Mouse (Mus musculus): ENCODE results near the gene Tfpi. TPM values are rescaled to one million over a fixed set of nuclear protein-coding genes. Genes with fewer than 3 reads are reported as not detected.
"Not testable (repeated sequence)": the region's sequence is repeated elsewhere in the genome, so short reads cannot be mapped to it uniquely, and the experiment has no call there.

Tfpi gene
- polyA plus RNA-seq (2016; fragmentation: Nextera tagmentation; extraction: Ambion mirVana) = 23.0 and 24.2 TPM in 2 replicates

DNA sequence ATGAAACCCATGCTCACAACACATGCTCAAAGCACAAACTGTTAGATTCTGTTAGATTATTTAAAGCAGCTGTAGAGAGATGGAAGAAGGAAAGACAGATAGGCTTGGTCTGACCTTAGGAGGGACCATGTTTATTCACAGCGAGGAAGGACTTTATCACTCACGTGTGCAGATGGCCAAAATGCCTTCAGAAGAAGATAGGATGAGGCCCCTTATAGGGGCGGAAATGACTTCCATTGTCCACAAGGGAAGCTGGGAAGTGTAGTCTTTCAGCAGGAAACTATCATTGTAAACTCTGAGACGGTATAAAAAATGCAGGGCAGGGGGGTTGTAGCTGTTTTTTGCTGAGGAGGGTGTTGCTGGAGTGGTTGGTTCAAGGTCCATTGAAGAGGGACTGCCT is at the start of gene Tfpi:
Gene Tfpi, minus strand, starts transcription at position 199 of the 400 bp plus-strand sequence.
- ATAC-seq (ENCODE audit: low FRiP score, low read depth) = no peak
- Histone ChIP-seq H3K9me3 (no peaks in the 10 kb centered on the region), H3K4me3 (no peak within 1 kb of the TSS), H3K27me3 (replicated peaks) (no peaks in the 10 kb centered on the region), H3K4me1 (peaks cover 5% of the 10 kb centered on the region; the same call in 1 of the 2 replicates), H3K9ac (0 out of 2 replicates have a peak within 1 kb of the TSS, but pooled peaks have one; percentile 13), H3K36me3 (no peaks in the 10 kb centered on the region), H3K27ac (no peak within 1 kb of the TSS), H3K4me2 (replicated peaks) (peak within 1 kb of the TSS; percentile 41)
- whole genome bisulfite sequencing = 62% methylated on average over 4 of the region's 4 CpGs

GRCm38 (mm10) chr2:84526221-84526620 is 49.6 kb upstream of the Tfpi start:
- H3K9me3 ChIP-seq = no peaks in the 10 kb centered on the region
- H3K27ac ChIP-seq = no peak overlapping the region
- H3K36me3 ChIP-seq = no peaks in the 10 kb centered on the region
- H3K4me3 ChIP-seq = no peak overlapping the region
- no peak overlapping the region for H3K9ac ChIP-seq
- no peaks in the 10 kb centered on the region for H3K27me3 ChIP-seq (replicated peaks)
- no peak for ATAC-seq (ENCODE audit: low FRiP score, low read depth)
- WGBS = 82% methylated on average over 7 of the region's 7 CpGs
- no peaks in the 10 kb centered on the region for H3K4me1 ChIP-seq
- H3K4me2 ChIP-seq (replicated peaks) = no peak overlapping the region

- 74% methylated on average over 6 of the region's 6 CpGs for WGBS
- no peaks in the 10 kb centered on the region for H3K9me3 ChIP-seq
- no peak overlapping the region for H3K4me2 ChIP-seq (replicated peaks)
- no peak overlapping the region for H3K9ac ChIP-seq
- H3K36me3 ChIP-seq = no peaks in the 10 kb centered on the region
- no peak overlapping the region for H3K4me3 ChIP-seq
- H3K4me1 ChIP-seq = no peaks in the 10 kb centered on the region
- no peaks in the 10 kb centered on the region for H3K27me3 ChIP-seq (replicated peaks)
- no peak overlapping the region for H3K27ac ChIP-seq
- no peak for ATAC-seq (ENCODE audit: low FRiP score, low read depth)
These were observed 49.2 kb upstream of the Tfpi start for GRCm38 (mm10) chr2:84525806-84526205.

GRCm38 (mm10) chr2:84525047-84525446 is 48.5 kb upstream of the Tfpi start:
- 90% methylated on average over 5 of the region's 5 CpGs for WGBS
- no peak overlapping the region for H3K4me3 ChIP-seq
- no peak overlapping the region for H3K4me2 ChIP-seq (replicated peaks)
- no peak for ATAC-seq (ENCODE audit: low FRiP score, low read depth)
- H3K27me3 ChIP-seq (replicated peaks) = no peaks in the 10 kb centered on the region
- no peaks in the 10 kb centered on the region for H3K36me3 ChIP-seq
- H3K9ac ChIP-seq = no peak overlapping the region
- no peaks in the 10 kb centered on the region for H3K4me1 ChIP-seq
- H3K9me3 ChIP-seq = no peaks in the 10 kb centered on the region
- H3K27ac ChIP-seq = no peak overlapping the region

GRCm38 (mm10) chr2:84523994-84524393 is 47.4 kb upstream of the Tfpi start:
- H3K4me3 ChIP-seq = no peak overlapping the region
- no peak for ATAC-seq (ENCODE audit: low FRiP score, low read depth)
- no peak overlapping the region for H3K9ac ChIP-seq
- H3K9me3 ChIP-seq = no peaks in the 10 kb centered on the region
- no peak overlapping the region for H3K27ac ChIP-seq
- H3K27me3 ChIP-seq (replicated peaks) = no peaks in the 10 kb centered on the region
- no peaks in the 10 kb centered on the region for H3K4me1 ChIP-seq
- H3K36me3 ChIP-seq = no peaks in the 10 kb centered on the region
- H3K4me2 ChIP-seq (replicated peaks) = no peak overlapping the region
- 86% methylated on average over 6 of the region's 6 CpGs for WGBS

DNA sequence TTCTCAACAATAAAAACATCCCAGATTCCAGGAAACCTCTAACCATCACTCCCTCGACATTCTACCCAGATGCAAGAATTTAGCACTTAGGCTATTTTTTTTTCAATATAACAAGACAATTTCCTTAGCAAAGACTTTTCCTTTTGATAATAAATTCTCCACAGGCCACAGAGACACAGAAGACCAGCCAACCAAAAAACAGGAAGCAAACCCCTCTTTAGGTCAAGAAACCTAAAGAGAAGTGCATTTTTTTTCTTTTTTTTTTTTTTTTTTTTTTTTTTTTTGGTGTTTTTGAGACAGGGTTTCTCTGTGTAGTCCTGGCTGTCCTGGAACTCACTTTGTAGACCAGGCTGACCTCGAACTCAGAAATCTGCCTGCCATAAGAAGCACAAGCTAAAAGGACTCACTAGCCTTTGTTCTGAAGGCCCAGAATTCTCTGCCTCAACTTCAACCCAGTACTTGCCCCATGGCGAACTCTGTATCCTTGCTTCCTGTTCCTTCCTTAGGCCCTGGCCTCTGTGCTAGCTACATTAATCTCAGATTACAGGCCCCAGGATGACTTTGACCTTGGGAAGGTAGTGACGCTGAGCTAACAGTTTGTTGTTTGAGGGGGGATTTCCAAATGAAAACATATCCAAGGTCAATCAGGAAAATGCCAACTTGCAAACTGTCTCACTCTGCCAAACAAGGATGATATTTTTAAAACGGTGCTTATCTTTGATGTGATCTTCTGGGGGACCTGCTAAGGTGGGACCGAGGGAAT is 46.7 kb upstream of the Tfpi start:
- WGBS = 76% methylated on average over 6 of the region's 6 CpGs
- no peak overlapping the region for H3K9ac ChIP-seq
- H3K27ac ChIP-seq = no peak overlapping the region
- no peak overlapping the region for H3K4me2 ChIP-seq (replicated peaks)
- no peaks in the 10 kb centered on the region for H3K4me1 ChIP-seq
- no peak overlapping the region for H3K4me3 ChIP-seq
- H3K27me3 ChIP-seq (replicated peaks) = no peaks in the 10 kb centered on the region
- ATAC-seq (ENCODE audit: low FRiP score, low read depth) = no peak
- no peaks in the 10 kb centered on the region for H3K9me3 ChIP-seq
- H3K36me3 ChIP-seq = no peaks in the 10 kb centered on the region

DNA sequence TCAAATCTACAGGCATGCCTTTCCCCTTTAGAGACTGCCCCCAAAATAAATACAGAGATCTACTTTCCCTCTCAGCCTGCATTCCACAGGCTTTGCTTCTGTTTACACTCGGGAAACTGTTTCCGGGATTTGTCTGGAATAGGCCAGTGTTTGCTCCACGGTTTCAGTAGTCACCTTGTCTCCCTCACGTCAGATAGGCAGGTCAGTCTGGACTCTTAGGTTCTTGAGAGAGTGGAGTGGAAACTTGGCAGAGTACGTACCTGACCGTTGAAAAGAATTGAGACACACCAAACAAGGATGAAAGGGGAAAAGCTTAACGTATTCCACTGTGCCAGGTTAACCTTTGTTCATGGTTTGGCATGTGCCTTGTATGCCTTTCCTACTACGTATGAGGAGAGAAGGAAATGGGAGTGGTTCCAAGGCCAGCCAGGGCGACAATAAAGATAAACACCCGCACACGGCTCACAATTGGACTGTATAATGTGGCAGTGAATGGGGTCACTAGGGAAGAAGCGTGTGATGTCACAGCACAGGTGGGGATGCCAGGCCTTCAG is 43.0 kb upstream of the Tfpi start:
- H3K4me2 ChIP-seq (replicated peaks) = no peak overlapping the region
- H3K36me3 ChIP-seq = no peaks in the 10 kb centered on the region
- H3K4me3 ChIP-seq = no peak overlapping the region
- WGBS = 84% methylated on average over 12 of the region's 12 CpGs
- H3K9ac ChIP-seq = no peak overlapping the region
- 0 out of 2 replicates have a peak, but pooled peaks cover 6% of the 10 kb centered on the region for H3K9me3 ChIP-seq
- no peak for ATAC-seq (ENCODE audit: low FRiP score, low read depth)
- H3K4me1 ChIP-seq = no peaks in the 10 kb centered on the region
- H3K27ac ChIP-seq = no peak overlapping the region
- H3K27me3 ChIP-seq (replicated peaks) = no peaks in the 10 kb centered on the region

- no peaks in the 10 kb centered on the region for H3K4me1 ChIP-seq
- 68% methylated on average over 5 of the region's 5 CpGs for WGBS
- no peak overlapping the region for H3K9ac ChIP-seq
- no peak overlapping the region for H3K4me2 ChIP-seq (replicated peaks)
- no peak overlapping the region for H3K4me3 ChIP-seq
- no peaks in the 10 kb centered on the region for H3K36me3 ChIP-seq
- no peak overlapping the region for H3K27ac ChIP-seq
- H3K27me3 ChIP-seq (replicated peaks) = no peaks in the 10 kb centered on the region
- no peak for ATAC-seq (ENCODE audit: low FRiP score, low read depth)
- H3K9me3 ChIP-seq = 0 out of 2 replicates have a peak, but pooled peaks cover 6% of the 10 kb centered on the region
These were observed 42.2 kb upstream of the Tfpi start for GRCm38 (mm10) chr2:84518767-84519166.

GRCm38 (mm10) chr2:84513281-84513680 is 36.7 kb upstream of the Tfpi start:
- Histone ChIP-seq H3K4me3 (no peak overlapping the region), H3K9me3 (0 out of 2 replicates have a peak, but pooled peaks cover 6% of the 10 kb centered on the region), H3K9ac (no peak overlapping the region), H3K36me3 (no peaks in the 10 kb centered on the region; the same call in 1 of the 2 replicates), H3K27ac (no peak overlapping the region), H3K4me1 (no peaks in the 10 kb centered on the region), H3K27me3 (replicated peaks) (no peaks in the 10 kb centered on the region), H3K4me2 (replicated peaks) (no peak overlapping the region)
- WGBS = 83% methylated on average over 3 of the region's 3 CpGs
- ATAC-seq (ENCODE audit: low FRiP score, low read depth) = no peak

DNA sequence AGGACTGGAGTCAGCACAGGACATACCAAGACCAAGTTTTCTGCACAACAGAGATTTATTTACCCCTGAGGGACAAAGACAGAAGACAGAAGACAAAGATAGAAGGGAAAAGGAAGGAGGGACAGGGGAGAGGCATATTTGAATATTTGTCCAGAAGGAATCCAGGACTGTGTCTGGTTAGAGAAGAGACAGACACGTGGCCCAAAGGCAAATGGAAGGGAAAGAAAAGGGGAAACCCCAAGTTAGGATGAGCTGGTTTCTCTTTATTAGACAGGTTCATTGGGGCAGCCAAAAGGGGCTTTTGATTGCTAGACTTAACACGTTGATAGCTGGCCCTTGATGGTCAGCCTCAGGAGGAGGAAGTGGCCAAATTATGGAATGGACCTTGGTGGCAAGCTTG is 34.9 kb upstream of the Tfpi start:
- H3K4me3 ChIP-seq = no peak overlapping the region
- no peak overlapping the region for H3K9ac ChIP-seq
- H3K9me3 ChIP-seq = 0 out of 2 replicates have a peak, but pooled peaks cover under 1% of the 10 kb centered on the region
- no peak overlapping the region for H3K4me2 ChIP-seq (replicated peaks)
- no peak overlapping the region for H3K27ac ChIP-seq
- H3K36me3 ChIP-seq = no peaks in the 10 kb centered on the region; the same call in 1 of the 2 replicates
- 80% methylated on average over 2 of the region's 2 CpGs for WGBS
- H3K4me1 ChIP-seq = no peaks in the 10 kb centered on the region
- H3K27me3 ChIP-seq (replicated peaks) = no peaks in the 10 kb centered on the region
- ATAC-seq (ENCODE audit: low FRiP score, low read depth) = no peak

DNA sequence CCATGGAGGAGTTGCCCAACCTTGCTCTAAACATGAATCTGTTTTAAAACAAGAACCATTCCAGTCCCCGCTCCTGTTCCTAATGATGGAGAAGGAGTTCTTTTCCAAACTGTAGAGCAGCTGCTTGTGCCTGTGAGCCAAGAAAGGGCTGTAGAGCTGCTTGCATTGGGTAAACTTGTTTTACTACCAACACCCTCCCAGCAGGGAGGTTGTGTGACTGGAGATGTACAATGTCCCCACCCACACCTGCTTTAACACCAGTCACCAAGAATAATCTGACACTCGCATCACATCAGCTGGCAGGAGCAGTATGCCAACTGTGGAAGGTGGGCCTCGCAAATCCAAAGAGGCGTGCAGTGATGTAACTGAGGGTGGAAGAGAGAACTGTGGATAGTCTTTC is 34.5 kb upstream of the Tfpi start:
- no peak overlapping the region for H3K27ac ChIP-seq
- no peak overlapping the region for H3K4me3 ChIP-seq
- no peak overlapping the region for H3K9ac ChIP-seq
- no peaks in the 10 kb centered on the region for H3K4me1 ChIP-seq
- H3K27me3 ChIP-seq (replicated peaks) = no peaks in the 10 kb centered on the region
- no peaks in the 10 kb centered on the region for H3K9me3 ChIP-seq
- no peak for ATAC-seq (ENCODE audit: low FRiP score, low read depth)
- no peak overlapping the region for H3K4me2 ChIP-seq (replicated peaks)
- WGBS = 92% methylated on average over 4 of the region's 4 CpGs
- no peaks in the 10 kb centered on the region; the same call in 1 of the 2 replicates for H3K36me3 ChIP-seq

DNA sequence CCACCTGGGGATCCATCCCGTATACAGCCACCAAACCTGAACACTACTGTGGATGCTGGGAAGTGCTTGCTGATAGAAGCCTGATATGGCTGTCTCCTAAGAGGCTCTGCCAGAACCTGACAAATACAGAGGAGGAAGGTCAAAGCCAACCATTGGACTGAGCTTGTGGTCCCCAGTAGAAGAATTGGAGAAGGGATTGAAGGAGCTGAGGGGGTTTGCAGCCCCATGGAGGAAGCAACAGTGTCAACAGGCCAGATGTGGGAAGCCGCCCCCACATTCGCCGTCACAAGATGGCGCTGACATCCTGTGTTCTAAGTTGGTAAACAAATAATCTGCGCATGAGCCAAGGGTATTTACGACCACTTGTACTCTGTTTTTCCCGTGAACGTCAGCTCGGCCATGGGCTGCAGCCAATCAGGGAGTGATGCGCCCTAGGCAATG is 28.4 kb upstream of the Tfpi start:
- H3K27ac ChIP-seq; H3K4me1 ChIP-seq; H3K4me3 ChIP-seq; H3K9ac ChIP-seq; H3K9me3 ChIP-seq; H3K27me3 ChIP-seq (replicated peaks); H3K36me3 ChIP-seq: not testable (repeated sequence)
- 55% methylated on average over 6 of the region's 11 CpGs for WGBS
- H3K4me2 ChIP-seq (replicated peaks) = peak overlapping the region; percentile 30
- peak; percentile 68 for ATAC-seq (ENCODE audit: low FRiP score, low read depth)
